In genomic region chr13:78900693-78901092, GRCm38 (mm10) we compare ENCODE assay signal across 22 mouse cellular contexts.
DNase-seq lines count a peak whose midpoint lies in the region; ATAC-seq lines count a peak whose summit lies in the region.
"Had no signal": no experiment of that assay in that cellular context is flagged by ENCODE, and none has a peak within 500 bp of the region (broad histone marks: within the 10 kb centered on the region; RNA-seq: fewer than 3 reads in every experiment).

No protein-coding gene starts in this region.

- intact Hi-C loops in gastrocnemius, postnatal 36 days (cut with DNase I): no loop called here
- intact Hi-C loops in heart, postnatal 14 days (cut with DNase I): no loop called here

- ATAC-seq in frontal cortex, adult (ENCODE audit: low TSS enrichment): peak; percentile 87
- ATAC-seq: forebrain, embryonic 16.5 days; intestine, embryonic 16.5 days; Patski had no signal

- DNase-seq in frontal cortex, postnatal 10 days (ENCODE audit: low spot score in 2 of 2): no peak
- peak; percentile 4 for DNase-seq in right cerebral cortex, adult 2 months (ENCODE audit: low spot score in 2 of 2)
- DNase-seq in right cerebral cortex, adult 18-20 months: no peak
- DNase-seq in brain, adult 2 months (ENCODE audit: low read depth, low spot score): peak; percentile 39
- no peak for DNase-seq in gastrocnemius, postnatal 36 days
- no peak for DNase-seq in heart, postnatal 14 days
- DNase-seq: B cell, adult 2 months; cerebellum, adult 11-12 months; cerebellum, adult 9-11 months; embryo, embryonic 11 days; gastrocnemius, postnatal 10 days; heart, postnatal 4 days; kidney, adult 8-10 months; layer of hippocampus, adult 9-11 months; liver; lung, postnatal 4 days; midbrain, embryonic 14.5 days; thymus, postnatal 4 days had no signal

Comparison
In these comparisons a context has a peak if more than half of its experiments do, and no peak if none do; other contexts are left out.
1. DNase-seq: peak in right cerebral cortex, adult 2 months (2 of 2) and brain, adult 2 months (single experiment); none in frontal cortex, postnatal 10 days (0 of 2), right cerebral cortex, adult 18-20 months (single experiment), gastrocnemius, postnatal 36 days (0 of 2) and heart, postnatal 14 days (0 of 2).